Mouse (Mus musculus) hindbrain, postnatal 0 days (tissue): ENCODE data around the gene Gm27027. TPM values are rescaled to one million over a fixed set of nuclear protein-coding genes. Genes with fewer than 3 reads are reported as not detected.

Experiments
- ATAC-seq: fragments of 200-750 bp; cut with Nextera tagmentation; 2 replicates; pipeline ENCODE4 v1.8.0; 2017; ENCODE audit warnings: mild to moderate bottlenecking, moderate TSS enrichment, moderate library complexity
- DNase-seq: peaks from one replicate; pipeline ENCODE4 v3.0.0-alpha.2; 2015; ENCODE audit warnings: low spot score
- H3K27ac ChIP-seq: fragments of 300-500 bp; sonication (generic); 2 replicates; pipeline ENCODE4 v1.5.1; 2014; ENCODE audit warnings: mild to moderate bottlenecking
- H3K27me3 ChIP-seq: fragments of 300-500 bp; sonication (generic); 2 replicates; pipeline ENCODE4 v1.6.1; 2014; ENCODE audit warnings: low read length, mixed read lengths; ENCODE audit not compliant: insufficient read depth
- H3K36me3 ChIP-seq: fragments of 300-500 bp; sonication (generic); 2 replicates; pipeline ENCODE4 v1.6.1; 2014; ENCODE audit warnings: low read length, mixed read lengths; ENCODE audit not compliant: insufficient read depth
- H3K4me1 ChIP-seq: fragments of 300-500 bp; sonication (generic); 2 replicates; pipeline ENCODE4 v1.6.1; 2014; ENCODE audit warnings: antibody characterized with exemption, low read length, mixed read lengths; ENCODE audit not compliant: insufficient read depth
- H3K4me2 ChIP-seq: fragments of 300-500 bp; sonication (generic); 2 replicates; pipeline ENCODE4 v1.6.1; 2014; ENCODE audit warnings: low read depth, mild to moderate bottlenecking, low read length, moderate library complexity, mixed read lengths
- H3K4me3 ChIP-seq: fragments of 300-500 bp; sonication (generic); 2 replicates; pipeline ENCODE4 v1.5.1; 2014; ENCODE audit warnings: low read length
- H3K9ac ChIP-seq: fragments of 300-500 bp; sonication (generic); replicated peaks from 2 replicates; pipeline ENCODE4 v1.6.1; 2014; ENCODE audit warnings: mild to moderate bottlenecking, low read length, moderate library complexity, mixed read lengths
- H3K9me3 ChIP-seq: fragments of 300-500 bp; sonication (generic); 2 replicates; pipeline ENCODE4 v1.6.1; 2016; ENCODE audit warnings: low read length, mixed read lengths
- CTCF ChIP-seq: IDR thresholded peaks from 2 replicates; pipeline ENCODE4 v1.5.1; 2016; ENCODE audit warnings: antibody characterized with exemption, control low read depth, low read depth
- WGBS: fragments of 180-500 bp; shearing (Covaris S2); extraction: QIAGEN DNeasy Blood & Tissue Kit; methylation state at CpG from one replicate; pipeline ENCODE4 v1.1.7; 2014; 5-methylcytosine and 5-hydroxymethylcytosine counted together
- polyA plus RNA-seq: library from polyadenylated mRNA; unstranded; fragments of >200 nt; fragmentation: Nextera tagmentation; extraction: Ambion mirVana; gene quantifications from 2 replicates; pipeline ENCODE4 v1.2.1, GENCODE M21; 2015
- total RNA-seq: library from RNA; depleted of rRNA; stranded (reverse); fragments of >200 nt; gene quantifications from 2 replicates; pipeline ENCODE4 v1.2.3, GENCODE M21; 2014

Gm27027 gene
- total and polyA plus RNA-seq, 2 experiments from 2014 or later: not detected

DNA sequence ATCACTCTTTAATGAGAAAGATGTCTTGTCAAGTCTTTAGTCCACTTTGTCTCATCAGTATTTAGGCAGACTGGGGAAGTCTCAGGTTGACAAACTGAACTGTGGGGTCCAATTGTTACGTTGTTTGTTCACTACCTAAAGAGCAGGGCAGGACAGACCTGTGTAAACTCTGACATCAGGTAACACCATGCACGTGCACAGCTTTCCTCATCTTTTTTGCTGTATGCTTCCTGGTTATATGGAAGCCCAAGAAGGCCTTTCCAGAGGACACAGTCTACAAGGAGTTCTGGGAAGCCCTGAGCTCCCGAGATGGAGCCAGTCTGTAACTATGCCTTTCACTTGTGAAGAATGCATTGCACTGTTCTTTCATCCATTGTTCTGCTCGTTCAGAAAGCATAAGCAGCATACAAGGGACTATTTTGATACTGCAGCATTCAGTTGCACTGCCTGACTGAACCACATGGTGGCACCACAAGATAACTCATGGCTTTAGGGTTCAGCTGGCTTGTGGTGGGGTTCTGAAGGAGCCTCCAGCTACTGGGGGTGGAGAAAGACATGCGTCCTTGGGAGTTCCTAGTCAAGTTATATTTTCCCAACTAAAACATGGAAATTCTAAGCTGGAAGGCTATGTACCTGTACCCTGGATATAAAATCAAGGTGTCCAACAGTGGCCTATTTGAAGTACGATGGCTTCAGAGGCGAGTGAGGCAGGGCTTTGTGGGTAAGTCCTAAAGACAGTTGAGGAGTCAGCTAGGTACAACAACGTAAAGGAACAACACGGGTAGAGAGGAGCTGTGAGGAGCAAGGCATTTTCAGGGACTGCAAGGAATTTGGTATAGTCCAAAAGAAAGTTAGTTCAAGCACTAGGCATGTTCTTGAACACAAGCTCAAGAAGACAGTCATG is 39.5 kb upstream of the Gm27027 start:
- Histone ChIP-seq H3K4me1 (no peaks in the 10 kb centered on the region), H3K9ac (no peak overlapping the region), H3K36me3 (peaks cover 15% of the 10 kb centered on the region), H3K27ac (no peak overlapping the region), H3K27me3 (no peaks in the 10 kb centered on the region), H3K4me2 (no peak overlapping the region), H3K9me3 (no peaks in the 10 kb centered on the region), H3K4me3 (no peak overlapping the region)
- peak; percentile 90 for DNase-seq
- 62% methylated on average over 9 of the region's 9 CpGs for WGBS
- peak; percentile 91 for ATAC-seq
- peak; percentile 96 for TF ChIP-seq CTCF

DNA sequence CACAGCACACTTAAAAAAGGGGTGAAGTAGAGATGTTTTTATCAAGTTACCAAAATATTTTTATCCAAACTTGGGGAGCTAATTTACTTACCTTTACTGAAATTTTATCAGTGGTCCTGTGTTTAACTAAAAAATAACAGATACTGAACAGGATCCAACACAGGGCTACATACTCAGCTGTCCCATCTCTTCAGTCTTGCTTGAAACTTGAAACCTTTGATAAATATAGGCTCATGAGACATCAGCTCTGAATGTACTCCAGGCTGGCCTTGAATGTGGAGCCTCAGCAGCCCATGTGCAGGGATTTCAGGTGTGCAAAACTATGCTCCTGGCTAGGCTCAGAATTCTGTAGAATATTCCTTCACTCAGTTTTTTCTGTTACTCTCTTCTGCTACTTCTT is 34.4 kb upstream of the Gm27027 start:
- no peaks in the 10 kb centered on the region for H3K9me3 ChIP-seq
- H3K4me3 ChIP-seq: no peak overlapping the region
- no peak overlapping the region for H3K27ac ChIP-seq
- peaks cover 15% of the 10 kb centered on the region for H3K36me3 ChIP-seq
- no peak overlapping the region for H3K9ac ChIP-seq
- ATAC-seq: no peak
- no peak overlapping the region for H3K4me2 ChIP-seq
- no peak for DNase-seq
- H3K4me1 ChIP-seq: no peaks in the 10 kb centered on the region
- no peaks in the 10 kb centered on the region for H3K27me3 ChIP-seq
- no peak for TF ChIP-seq CTCF

DNA sequence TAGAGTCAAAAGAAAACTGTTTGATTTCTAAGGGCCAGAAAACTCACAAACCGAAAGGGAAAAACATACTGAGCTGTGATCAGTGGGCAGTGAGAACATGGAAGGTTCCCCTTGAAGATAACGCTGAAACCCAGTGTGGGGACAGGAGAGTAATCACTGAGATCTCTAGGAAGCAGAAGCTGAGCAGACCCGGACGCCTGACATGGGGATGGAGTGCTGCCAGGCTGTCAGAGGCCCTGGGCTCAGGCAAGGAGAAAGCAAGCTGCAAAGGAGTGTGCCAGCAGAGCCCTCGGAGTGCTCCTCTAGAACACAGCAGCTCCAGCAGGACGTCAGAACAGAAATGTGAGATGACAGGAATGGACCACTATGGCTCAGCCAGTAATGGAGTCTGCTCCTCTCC is 28.5 kb upstream of the Gm27027 start:
- Histone ChIP-seq H3K27me3 (no peaks in the 10 kb centered on the region), H3K27ac (no peak overlapping the region), H3K4me2 (no peak overlapping the region), H3K36me3 (no peaks in the 10 kb centered on the region), H3K9ac (no peak overlapping the region), H3K9me3 (no peaks in the 10 kb centered on the region), H3K4me3 (no peak overlapping the region), H3K4me1 (no peaks in the 10 kb centered on the region)
- DNase-seq: no peak
- no peak for ATAC-seq
- TF ChIP-seq CTCF: no peak
- 45% methylated on average over 6 of the region's 6 CpGs for WGBS

DNA sequence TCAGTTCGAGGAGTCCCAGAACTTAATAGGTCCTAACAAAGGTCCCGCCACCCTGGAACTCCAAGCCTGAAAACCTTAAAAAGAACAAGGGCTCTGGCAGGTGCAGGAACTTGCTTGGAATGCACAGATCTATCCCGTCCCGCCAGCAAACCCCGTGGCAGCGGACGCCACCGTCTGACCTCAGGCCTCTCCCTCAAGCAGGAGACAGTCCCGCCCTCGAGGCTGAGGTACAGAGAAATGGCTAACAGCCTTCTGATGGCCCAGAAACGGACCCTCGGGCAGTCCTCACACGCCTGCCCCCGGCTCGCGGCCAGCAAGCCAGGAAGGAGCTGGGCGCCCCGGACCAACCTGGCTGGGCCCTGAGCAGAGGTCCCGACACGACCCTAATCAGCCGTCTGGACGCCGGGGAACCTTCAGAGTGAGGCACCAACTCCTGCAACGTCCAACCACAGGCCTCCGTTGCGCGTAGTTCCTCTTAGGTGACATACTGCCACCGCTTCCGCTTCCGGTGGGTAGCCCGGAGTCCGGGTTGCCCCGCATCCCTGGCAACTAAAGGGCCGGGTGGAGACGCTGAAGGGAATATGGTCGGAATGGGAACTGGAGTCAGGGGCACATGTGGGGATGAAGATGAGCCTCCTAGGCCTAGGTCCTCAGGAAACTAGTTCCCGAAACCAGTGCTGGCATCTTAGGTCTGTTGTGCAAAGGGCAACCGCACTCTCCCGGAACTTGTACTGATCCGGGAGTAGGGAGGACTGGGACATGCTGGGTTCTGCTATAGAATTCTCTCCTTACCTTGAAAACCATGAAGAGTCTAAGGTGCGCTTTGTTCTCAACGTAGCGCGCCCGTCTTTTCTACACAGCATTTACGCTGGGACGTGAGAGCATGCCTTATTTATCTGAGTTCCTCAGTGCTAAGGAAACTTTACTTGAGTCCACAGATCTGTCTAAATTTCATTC is 14.5 kb upstream of the Gm27027 start, which contains the start of gene Alkbh3:
Gene Alkbh3, minus strand, starts transcription at position 473 of the 957 bp plus-strand sequence.
- Histone ChIP-seq H3K4me3 (peak within 1 kb of the TSS; percentile 87), H3K36me3 (peaks cover 12% of the 10 kb centered on the region; the same call in 1 of the 2 replicates), H3K27ac (peak within 1 kb of the TSS; percentile 58; the same call in 1 of the 2 replicates), H3K27me3 (no peaks in the 10 kb centered on the region), H3K4me2 (peak within 1 kb of the TSS; percentile 94), H3K9ac (peak within 1 kb of the TSS; percentile 81), H3K4me1 (peaks cover 6% of the 10 kb centered on the region; the same call in 1 of the 2 replicates), H3K9me3 (peaks cover 3% of the 10 kb centered on the region; the same call in 1 of the 2 replicates)
- peak; percentile 97 for DNase-seq
- WGBS: 6% methylated on average over 47 of the region's 47 CpGs
- peak; percentile 100 for ATAC-seq
- TF ChIP-seq CTCF: no peak

DNA sequence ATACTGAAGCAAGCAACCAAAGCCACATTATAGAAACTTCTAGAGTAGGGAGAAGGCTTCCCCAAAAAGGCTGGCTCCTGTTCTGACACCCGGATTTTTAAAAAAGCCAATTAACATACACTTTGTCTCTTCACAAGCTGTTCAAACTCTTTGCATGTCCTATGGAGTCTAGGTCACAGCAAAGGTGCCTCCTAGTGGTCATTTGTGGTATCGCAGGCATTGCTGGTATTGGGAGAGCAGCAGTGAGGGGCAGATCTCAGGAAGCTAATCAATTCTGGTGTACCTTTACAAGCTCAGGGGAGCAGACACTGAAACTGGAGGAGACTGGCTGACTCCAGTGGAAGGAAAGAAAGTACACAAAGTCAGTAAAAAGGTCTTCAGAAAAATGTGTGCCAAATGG is 6.2 kb upstream of the Gm27027 start:
- no peak overlapping the region for H3K4me2 ChIP-seq
- peak; percentile 99 for TF ChIP-seq CTCF
- H3K9ac ChIP-seq: no peak overlapping the region
- no peaks in the 10 kb centered on the region for H3K27me3 ChIP-seq
- peaks cover 66% of the 10 kb centered on the region for H3K36me3 ChIP-seq
- no peak overlapping the region for H3K4me3 ChIP-seq
- 3% methylated on average over 2 of the region's 2 CpGs for WGBS
- no peaks in the 10 kb centered on the region for H3K4me1 ChIP-seq
- H3K27ac ChIP-seq: no peak overlapping the region
- DNase-seq (peak; percentile 93), ATAC-seq (peak; percentile 80)
- H3K9me3 ChIP-seq: no peaks in the 10 kb centered on the region

DNA sequence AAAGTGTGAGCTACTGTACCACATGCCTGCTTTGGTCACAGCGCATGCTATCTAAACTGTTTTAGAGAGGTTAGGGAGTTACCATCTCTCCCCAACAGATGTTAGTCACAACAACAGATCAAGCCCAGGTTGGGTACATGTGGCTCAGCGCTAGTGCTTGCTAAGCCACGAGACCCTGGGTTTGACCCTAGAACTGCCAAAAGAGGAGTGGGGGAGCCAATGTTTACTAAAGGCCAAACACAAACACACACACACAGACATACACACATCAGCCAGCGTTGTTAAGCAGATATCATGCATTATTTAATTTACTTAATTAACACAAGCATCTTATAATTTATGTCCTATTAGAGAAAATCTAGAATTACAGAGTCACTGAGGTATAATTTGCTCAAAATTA is 5.8 kb upstream of the Gm27027 start:
- ATAC-seq: no peak
- H3K4me3 ChIP-seq: no peak overlapping the region
- H3K27ac ChIP-seq: no peak overlapping the region
- WGBS: 79% methylated on average over 4 of the region's 4 CpGs
- DNase-seq: no peak
- no peak overlapping the region for H3K4me2 ChIP-seq
- H3K9ac ChIP-seq: no peak overlapping the region
- H3K36me3 ChIP-seq: peaks cover 67% of the 10 kb centered on the region
- no peaks in the 10 kb centered on the region for H3K9me3 ChIP-seq
- no peaks in the 10 kb centered on the region for H3K27me3 ChIP-seq
- no peaks in the 10 kb centered on the region for H3K4me1 ChIP-seq
- no peak for TF ChIP-seq CTCF
